Mouse (Mus musculus) v-Abl transformed pro-B cells (cell line): ENCODE data around the gene Gm20388.

Experiments
- in situ Hi-C, 2 experiments: fragments of 400-800 bp; cut with MboI; formaldehyde crosslinking; loops; one replicate each; pipeline ENCODE4 v1.15.1; 2025; ENCODE audit not compliant: unreplicated experiment in 2 of 2

Gene Gm20388

GRCm38 (mm10) chr8:121804829-121805228 is 1894.2 kb downstream of the Gm20388 start:
- in situ Hi-C loops: no loop called here

- in situ Hi-C loops: no loop called here
Measured at GRCm38 (mm10) chr8:121806126-121806525, 1895.5 kb downstream of the Gm20388 start.

DNA sequence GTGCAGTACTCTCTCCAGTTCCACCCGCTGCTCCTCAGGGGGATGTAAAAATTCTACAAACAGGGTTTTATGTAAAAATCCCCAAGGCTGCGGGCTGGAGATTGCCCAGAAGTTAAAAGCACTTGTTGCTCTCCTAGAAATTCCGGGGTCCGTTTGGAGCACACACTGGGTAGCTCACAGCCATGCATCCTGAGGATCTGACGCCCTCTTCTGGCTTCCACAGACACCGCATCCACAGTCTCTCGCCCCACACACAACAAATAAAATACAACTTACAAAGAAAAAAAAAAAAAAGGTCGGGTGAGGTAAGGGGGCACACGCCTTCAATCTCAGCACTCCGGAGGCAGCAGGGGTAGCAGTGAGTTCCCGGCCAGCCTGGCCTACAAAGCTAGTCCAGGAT is 1897.4 kb downstream of the Gm20388 start:
- in situ Hi-C loops: no loop called here

- in situ Hi-C loops: no loop called here
Measured at GRCm38 (mm10) chr8:121809524-121810155, 1899.0 kb downstream of the Gm20388 start.

GRCm38 (mm10) chr8:121811502-121811901 is 1900.9 kb downstream of the Gm20388 start:
- in situ Hi-C loops: no loop called here

DNA sequence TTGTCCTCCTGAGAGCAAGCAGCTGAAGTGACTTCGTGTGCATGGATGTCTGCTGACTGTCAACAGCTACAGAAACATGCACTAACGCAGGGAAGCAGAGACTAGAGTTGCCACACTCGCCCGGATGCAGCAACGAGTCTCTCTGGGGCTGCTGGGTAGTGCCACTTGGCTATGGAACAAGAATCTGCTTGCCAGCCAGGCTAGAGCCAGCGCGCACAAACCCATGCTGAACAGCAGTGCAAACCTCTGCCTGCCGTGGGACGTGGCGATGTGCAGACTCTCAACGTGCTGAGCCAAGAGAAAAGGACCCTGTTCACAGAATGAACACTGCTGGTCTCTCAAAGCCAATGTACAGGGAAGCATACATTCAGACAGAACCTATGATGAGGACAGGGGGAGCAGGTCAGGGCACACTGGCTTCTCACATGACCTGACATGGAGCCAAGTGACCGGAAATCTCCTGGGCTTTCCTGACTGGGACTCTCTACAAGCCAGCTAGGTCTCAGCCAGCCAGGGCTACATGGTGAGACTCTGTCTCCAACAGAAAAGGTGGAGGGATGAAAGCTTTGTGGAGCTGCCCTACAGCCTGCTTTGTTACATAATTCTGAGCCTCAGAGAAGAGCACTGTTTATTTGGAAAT is 1901.4 kb downstream of the Gm20388 start:
- in situ Hi-C loops: no loop called here

- in situ Hi-C loops: no loop called here
Measured at GRCm38 (mm10) chr8:121818226-121818625, 1907.6 kb downstream of the Gm20388 start.

DNA sequence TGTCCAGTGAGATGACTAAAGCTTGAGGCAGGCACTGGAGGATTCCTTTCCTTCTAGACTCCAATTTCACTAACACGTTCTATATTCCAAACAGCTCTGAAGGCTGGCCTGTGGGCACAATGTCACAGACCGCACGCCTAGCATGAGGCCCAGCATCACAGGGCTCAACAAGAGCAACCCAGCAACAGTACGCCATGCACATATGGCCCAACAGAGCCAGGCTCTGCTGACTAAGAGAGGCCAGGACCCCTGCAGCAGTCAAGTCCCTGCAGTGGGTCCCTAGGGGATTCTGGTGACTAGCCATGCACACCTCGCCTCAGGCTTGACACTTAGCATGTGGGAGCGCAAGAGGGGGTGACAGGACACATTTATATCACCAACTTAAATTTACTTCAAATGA is 1910.2 kb downstream of the Gm20388 start:
- in situ Hi-C loops: no loop called here

GRCm38 (mm10) chr8:121821320-121821719 is 1910.7 kb downstream of the Gm20388 start:
- in situ Hi-C loops: no loop called here

DNA sequence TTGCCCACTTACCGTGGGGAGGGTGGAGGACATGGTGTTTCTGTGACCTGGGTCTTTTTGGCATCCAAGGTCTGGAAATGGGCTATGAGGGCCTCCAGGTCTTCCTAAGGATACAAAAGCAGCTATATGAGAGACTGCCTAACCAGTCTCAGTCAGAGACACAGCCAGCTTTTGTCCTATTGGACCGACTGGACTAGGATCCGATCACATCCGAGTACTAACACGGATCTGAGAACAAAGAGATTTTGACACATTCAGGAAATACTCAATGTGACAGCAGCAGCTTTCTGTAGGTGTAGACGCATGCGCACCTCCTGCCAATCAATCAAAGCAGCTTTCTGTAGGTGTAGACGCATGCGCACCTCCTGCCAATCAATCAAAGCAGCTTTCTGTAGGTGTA is 1911.1 kb downstream of the Gm20388 start:
- in situ Hi-C loops: no loop called here

GRCm38 (mm10) chr8:121827726-121828125 is 1917.1 kb downstream of the Gm20388 start:
- in situ Hi-C loops: loop anchor here in 1 of 2 experiments (25.0 kb wide), 2 partner anchors 240 to 1165 kb away; partner anchors contain the start of genes Cox4i1, Emc8, Fbxo31 and Gm27021

DNA sequence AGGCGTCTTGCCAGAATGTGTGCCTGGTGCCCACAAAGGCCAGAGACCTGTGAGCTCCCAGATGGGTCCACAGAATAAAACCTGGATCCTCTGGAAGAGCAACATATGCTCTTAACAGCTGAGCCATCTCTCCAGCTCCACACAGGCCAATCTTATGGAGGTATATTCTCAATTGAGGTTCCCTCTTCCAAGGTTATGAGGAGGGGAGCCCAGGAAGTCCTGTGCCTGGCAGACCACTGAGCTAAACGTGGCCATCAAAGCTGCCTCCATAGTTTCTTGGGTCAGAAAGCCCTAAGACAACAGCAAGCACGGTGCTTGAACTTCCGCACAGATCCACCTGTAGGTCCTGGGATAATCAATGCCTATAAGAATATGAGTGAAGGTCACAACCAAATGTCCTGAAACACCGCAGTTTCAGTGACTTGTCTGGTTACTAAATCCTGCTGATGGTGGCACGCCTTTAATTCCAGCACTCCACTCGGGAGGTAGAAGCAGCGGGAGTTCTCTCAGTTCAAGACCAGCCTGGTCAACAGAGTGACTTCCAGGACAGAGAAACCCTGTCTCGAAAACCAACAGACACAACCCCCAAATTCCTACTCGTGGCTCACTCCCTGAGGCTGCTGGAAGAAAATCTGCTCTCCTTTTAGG is 1917.9 kb downstream of the Gm20388 start:
- in situ Hi-C loops: loop anchor here in 1 of 2 experiments (25.0 kb wide), 2 partner anchors 241 to 1166 kb away; partner anchors contain the start of genes Cox4i1, Emc8, Fbxo31 and Gm27021

DNA sequence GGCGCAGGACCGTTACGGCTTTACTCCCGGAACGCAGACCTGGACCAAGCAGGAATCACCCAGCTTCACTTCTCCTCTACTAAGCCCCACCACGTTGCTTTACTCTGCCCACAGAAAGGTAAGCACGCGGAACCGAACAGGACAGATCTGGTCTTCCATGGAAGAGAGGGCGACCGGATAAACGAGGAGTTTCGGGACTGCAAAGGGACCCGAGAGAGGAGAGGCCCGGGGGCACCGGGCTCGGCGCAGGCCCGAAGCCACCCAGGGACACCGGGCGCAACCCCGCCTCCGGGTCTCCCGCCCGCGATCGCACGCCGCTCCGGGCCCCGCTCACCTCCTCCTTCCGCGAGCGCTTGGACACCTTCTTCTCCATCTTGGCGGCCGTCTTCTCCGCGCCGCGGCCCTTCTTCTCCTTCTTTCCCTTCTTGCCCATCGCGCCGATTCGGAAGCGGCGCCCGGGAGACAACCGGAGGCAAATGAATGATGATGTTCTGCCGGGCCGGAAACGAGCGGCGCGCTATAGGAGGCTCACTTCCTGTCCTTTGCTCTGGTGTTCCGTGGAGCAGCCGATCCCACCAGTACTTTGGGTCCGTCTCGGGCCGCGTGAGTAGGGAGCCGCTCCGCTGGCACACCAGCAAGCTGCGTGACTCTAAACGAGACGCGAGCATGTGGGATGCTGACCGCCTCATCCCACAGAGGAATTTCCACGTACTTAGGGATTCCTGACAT is 1918.6 kb downstream of the Gm20388 start, which contains the start of gene Klhdc4:
TSS of gene Klhdc4 (minus strand) at position 522 of the 729 bp plus-strand sequence.
- in situ Hi-C loops: loop anchor here in 1 of 2 experiments (25.0 kb wide), 2 partner anchors 242 to 1167 kb away; partner anchors contain the start of genes Cox4i1, Emc8, Fbxo31 and Gm27021

GRCm38 (mm10) chr8:121829777-121830362 is 1919.2 kb downstream of the Gm20388 start:
- in situ Hi-C loops: loop anchor here (5.0 to 25.0 kb wide), 4 partner anchors 78 to 1168 kb away; partner anchors contain the start of genes Cox4i1 (in 1 of the 2), Emc8 (in 1 of the 2), Fbxo31 (in 1 of the 2) and Gm27021 (in 1 of the 2)

DNA sequence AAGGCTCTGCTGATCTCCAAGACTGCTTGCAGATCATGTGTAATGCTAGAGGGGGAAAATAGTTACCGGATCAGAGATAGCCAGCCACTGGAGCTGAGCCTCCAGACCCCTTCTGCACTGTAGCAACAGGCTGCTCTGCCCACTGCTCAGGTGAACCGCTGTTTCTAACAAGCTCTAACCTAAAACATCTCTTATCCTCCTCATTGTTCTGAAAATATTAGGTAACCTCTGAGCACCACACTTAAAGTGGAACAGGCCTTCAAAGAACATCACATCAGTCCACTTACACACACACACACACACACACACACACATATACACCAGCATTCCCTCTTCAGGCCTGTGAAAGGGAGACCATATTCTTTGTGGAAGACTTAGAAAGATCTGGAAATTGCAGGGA is 1921.4 kb downstream of the Gm20388 start:
- in situ Hi-C loops: loop anchor here (5.0 to 25.0 kb wide), 4 partner anchors 80 to 1170 kb away; partner anchors contain the start of genes Cox4i1 (in 1 of the 2), Emc8 (in 1 of the 2), Fbxo31 (in 1 of the 2) and Gm27021 (in 1 of the 2)

DNA sequence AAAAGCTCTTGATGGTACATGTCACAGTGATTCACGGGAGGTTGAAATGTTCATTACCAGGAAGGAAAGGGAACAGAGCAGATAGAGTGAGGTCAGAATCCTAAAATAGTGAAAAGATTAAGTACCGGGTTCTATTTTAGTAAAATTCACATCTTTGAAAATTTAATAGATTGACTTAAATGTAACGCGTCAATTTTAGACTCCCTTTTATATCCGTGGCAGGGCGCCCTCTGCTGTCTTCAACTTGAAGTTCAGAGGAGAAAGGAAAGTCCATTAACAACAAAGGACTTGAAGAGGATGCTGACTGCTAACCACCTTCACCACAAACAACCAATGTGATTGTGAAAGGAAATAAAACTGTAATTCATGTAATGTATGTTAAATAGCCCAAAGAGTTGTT is 1921.9 kb downstream of the Gm20388 start:
- in situ Hi-C loops: loop anchor here (5.0 to 25.0 kb wide), 4 partner anchors 80 to 1170 kb away; partner anchors contain the start of genes Cox4i1 (in 1 of the 2), Emc8 (in 1 of the 2), Fbxo31 (in 1 of the 2) and Gm27021 (in 1 of the 2)

- in situ Hi-C loops: loop anchor here (10.0 to 25.0 kb wide), 4 partner anchors 146 to 1179 kb away; partner anchors contain the start of genes Cox4i1 (in 1 of the 2), Emc8 (in 1 of the 2), Fbxo31 (in 1 of the 2) and Gm27021 (in 1 of the 2)
Measured at GRCm38 (mm10) chr8:121841242-121841641, 1930.6 kb downstream of the Gm20388 start.

GRCm38 (mm10) chr8:121842064-121842955 is 1931.7 kb downstream of the Gm20388 start:
- in situ Hi-C loops: loop anchor here (10.0 to 25.0 kb wide), 4 partner anchors 148 to 1180 kb away; partner anchors contain the start of genes Cox4i1 (in 1 of the 2), Emc8 (in 1 of the 2), Fbxo31 (in 1 of the 2) and Gm27021 (in 1 of the 2)
